ENCODE assay signal across 18 mouse cellular contexts in the genomic region with DNA sequence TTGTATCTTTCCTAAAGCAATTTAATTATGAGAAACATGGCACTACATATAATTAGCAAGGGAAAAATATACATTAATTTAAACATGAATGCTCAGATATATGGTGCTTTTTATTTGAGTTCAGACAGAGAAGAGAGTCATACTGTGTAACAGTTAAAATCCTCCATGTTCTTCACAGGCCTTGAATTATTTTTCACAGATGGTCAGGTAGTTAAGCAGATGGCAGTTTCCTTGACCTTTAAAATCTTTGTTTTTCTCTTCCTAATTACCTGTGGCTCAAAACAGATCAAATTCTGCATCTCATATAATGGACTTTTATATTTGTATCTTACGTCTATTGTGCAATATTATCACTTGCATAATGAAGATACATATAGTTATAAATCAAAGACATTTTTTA.
"Had no signal": no experiment of that assay in that cellular context is flagged by ENCODE, and none has a peak within 500 bp of the region (broad histone marks: within the 10 kb centered on the region; RNA-seq: fewer than 3 reads in every experiment).

No protein-coding gene starts in this region.

- DNase-seq: gastrocnemius, postnatal 14 days; gastrocnemius, postnatal 36 days; heart, adult 11 months; heart, adult 2 months; heart, postnatal 14 days; heart, postnatal 36 days; kidney, adult 11 months; kidney, adult 2 months; kidney, adult 9 months; kidney, postnatal 14 days; kidney, postnatal 36 days; layer of hippocampus, adult 9-11 months; layer of hippocampus, postnatal 36 days; left cerebral cortex, postnatal 4 days; lung, adult 18-20 months had no signal

- ATAC-seq: hindbrain, postnatal 0 days; intestine, embryonic 16.5 days; liver, embryonic 12.5 days had no signal
